Mouse (Mus musculus): Measurements from ENCODE around the gene Efcab5. TPM values are rescaled to one million over a fixed set of nuclear protein-coding genes. Genes with fewer than 3 reads are reported as not detected.
"Not testable (repeated sequence)": the region's sequence is repeated elsewhere in the genome, so short reads cannot be mapped to it uniquely, and the experiment has no call there.

Efcab5 gene
- polyA plus RNA-seq, 1 experiment from 2014 or later = 0.05 TPM

- Histone ChIP-seq H3K36me3 (ENCODE audit: control insufficient read depth, insufficient read depth, low read length) (no peaks in the 10 kb centered on the region), H3K27me3 (ENCODE audit: control insufficient read depth, insufficient read depth, low read length) (no peaks in the 10 kb centered on the region), H3K27ac (ENCODE audit: low read depth, low read length) (no peak overlapping the region), H3K4me2 (replicated peaks; ENCODE audit: low read depth, low read length) (no peak overlapping the region), H3K4me3 (ENCODE audit: low read depth, low read length) (no peak overlapping the region), H3K9ac (ENCODE audit: low read depth, low read length) (no peak overlapping the region), H3K9me3 (ENCODE audit: control insufficient read depth, low read length) (no peaks in the 10 kb centered on the region), H3K4me1 (replicated peaks; ENCODE audit: control insufficient read depth, insufficient read depth, low read length) (no peaks in the 10 kb centered on the region)
- DNase-seq (ENCODE audit: low spot score) (no peak), ATAC-seq (ENCODE audit: low FRiP score) (no peak)
- 94% methylated on average over 4 of the region's 4 CpGs for WGBS
Observed at GRCm38 (mm10) chr11:77133450-77133849, 55.3 kb downstream of the Efcab5 start.

- no peak for ATAC-seq (ENCODE audit: low FRiP score)
- H3K4me1 ChIP-seq (replicated peaks; ENCODE audit: control insufficient read depth, insufficient read depth, low read length) = no peaks in the 10 kb centered on the region
Observed at GRCm38 (mm10) chr11:77132580-77132979, 56.2 kb downstream of the Efcab5 start.

GRCm38 (mm10) chr11:77128562-77128961 is 60.2 kb downstream of the Efcab5 start:
- ATAC-seq (ENCODE audit: low FRiP score) (no peak), DNase-seq (ENCODE audit: low spot score) (no peak)
- WGBS = 94% methylated on average over 3 of the region's 3 CpGs
- H3K36me3 ChIP-seq (ENCODE audit: control insufficient read depth, insufficient read depth, low read length) = no peaks in the 10 kb centered on the region
- H3K4me1 ChIP-seq (replicated peaks; ENCODE audit: control insufficient read depth, insufficient read depth, low read length) = no peaks in the 10 kb centered on the region
- no peak overlapping the region for H3K4me3 ChIP-seq (ENCODE audit: low read depth, low read length)
- H3K27ac ChIP-seq (ENCODE audit: low read depth, low read length) = no peak overlapping the region
- no peaks in the 10 kb centered on the region for H3K27me3 ChIP-seq (ENCODE audit: control insufficient read depth, insufficient read depth, low read length)
- no peak overlapping the region for H3K4me2 ChIP-seq (replicated peaks; ENCODE audit: low read depth, low read length)
- H3K9me3 ChIP-seq (ENCODE audit: control insufficient read depth, low read length) = no peaks in the 10 kb centered on the region
- no peak overlapping the region for H3K9ac ChIP-seq (ENCODE audit: low read depth, low read length)

More at GRCm38 (mm10) chr11:77132580-77132979, 56.2 kb downstream of the Efcab5 start:
- no peak overlapping the region for H3K27ac ChIP-seq (ENCODE audit: low read depth, low read length)
- no peak overlapping the region for H3K9ac ChIP-seq (ENCODE audit: low read depth, low read length)
- H3K4me2 ChIP-seq (replicated peaks; ENCODE audit: low read depth, low read length) = no peak overlapping the region
- no peaks in the 10 kb centered on the region for H3K27me3 ChIP-seq (ENCODE audit: control insufficient read depth, insufficient read depth, low read length)
- no peaks in the 10 kb centered on the region for H3K9me3 ChIP-seq (ENCODE audit: control insufficient read depth, low read length)
- H3K36me3 ChIP-seq (ENCODE audit: control insufficient read depth, insufficient read depth, low read length) = no peaks in the 10 kb centered on the region
- 64% methylated on average over 3 of the region's 3 CpGs for WGBS
- H3K4me3 ChIP-seq (ENCODE audit: low read depth, low read length) = no peak overlapping the region
- peak; percentile 15 for DNase-seq (ENCODE audit: low spot score)

- H3K27me3 ChIP-seq (ENCODE audit: control insufficient read depth, insufficient read depth, low read length) = no peaks in the 10 kb centered on the region
- no peak for DNase-seq (ENCODE audit: low spot score)
- no peak overlapping the region for H3K4me2 ChIP-seq (replicated peaks; ENCODE audit: low read depth, low read length)
- ATAC-seq (ENCODE audit: low FRiP score) = no peak
- no peak overlapping the region for H3K4me3 ChIP-seq (ENCODE audit: low read depth, low read length)
- H3K9me3 ChIP-seq (ENCODE audit: control insufficient read depth, low read length) = no peaks in the 10 kb centered on the region
- WGBS = 91% methylated on average over 6 of the region's 6 CpGs
- H3K27ac ChIP-seq (ENCODE audit: low read depth, low read length) = no peak overlapping the region
- H3K4me1 ChIP-seq (replicated peaks; ENCODE audit: control insufficient read depth, insufficient read depth, low read length) = no peaks in the 10 kb centered on the region
- no peak overlapping the region for H3K9ac ChIP-seq (ENCODE audit: low read depth, low read length)
- H3K36me3 ChIP-seq (ENCODE audit: control insufficient read depth, insufficient read depth, low read length) = no peaks in the 10 kb centered on the region
Observed at GRCm38 (mm10) chr11:77111141-77111540, 77.6 kb downstream of the Efcab5 start.

GRCm38 (mm10) chr11:77108442-77108841 is 80.3 kb downstream of the Efcab5 start:
- H3K4me2 ChIP-seq (replicated peaks; ENCODE audit: low read depth, low read length) = no peak overlapping the region
- H3K27me3 ChIP-seq (ENCODE audit: control insufficient read depth, insufficient read depth, low read length) = no peaks in the 10 kb centered on the region
- H3K9me3 ChIP-seq (ENCODE audit: control insufficient read depth, low read length) = no peaks in the 10 kb centered on the region
- H3K27ac ChIP-seq (ENCODE audit: low read depth, low read length) = no peak overlapping the region
- H3K36me3 ChIP-seq (ENCODE audit: control insufficient read depth, insufficient read depth, low read length) = no peaks in the 10 kb centered on the region
- no peak overlapping the region for H3K4me3 ChIP-seq (ENCODE audit: low read depth, low read length)
- H3K9ac ChIP-seq (ENCODE audit: low read depth, low read length) = no peak overlapping the region
- H3K4me1 ChIP-seq (replicated peaks; ENCODE audit: control insufficient read depth, insufficient read depth, low read length) = no peaks in the 10 kb centered on the region
- ATAC-seq (ENCODE audit: low FRiP score) (no peak), DNase-seq (ENCODE audit: low spot score) (no peak)
- 93% methylated on average over 6 of the region's 6 CpGs for WGBS

- 74% methylated on average over 12 of the region's 12 CpGs for WGBS
- DNase-seq (ENCODE audit: low spot score) = not testable (repeated sequence)
Observed at GRCm38 (mm10) chr11:77107872-77108271, 80.9 kb downstream of the Efcab5 start.

GRCm38 (mm10) chr11:77106961-77107360 is 81.8 kb downstream of the Efcab5 start:
- H3K4me3 ChIP-seq (ENCODE audit: low read depth, low read length) = no peak overlapping the region
- H3K9ac ChIP-seq (ENCODE audit: low read depth, low read length) = no peak overlapping the region
- no peak overlapping the region for H3K27ac ChIP-seq (ENCODE audit: low read depth, low read length)
- WGBS = 94% methylated on average over 6 of the region's 6 CpGs
- no peaks in the 10 kb centered on the region for H3K9me3 ChIP-seq (ENCODE audit: control insufficient read depth, low read length)
- no peak overlapping the region for H3K4me2 ChIP-seq (replicated peaks; ENCODE audit: low read depth, low read length)
- no peaks in the 10 kb centered on the region for H3K27me3 ChIP-seq (ENCODE audit: control insufficient read depth, insufficient read depth, low read length)
- DNase-seq (ENCODE audit: low spot score) = no peak
- H3K36me3 ChIP-seq (ENCODE audit: control insufficient read depth, insufficient read depth, low read length) = no peaks in the 10 kb centered on the region
- H3K4me1 ChIP-seq (replicated peaks; ENCODE audit: control insufficient read depth, insufficient read depth, low read length) = no peaks in the 10 kb centered on the region
- ATAC-seq (ENCODE audit: low FRiP score) = no peak

More at GRCm38 (mm10) chr11:77107872-77108271, 80.9 kb downstream of the Efcab5 start:
- H3K4me3 ChIP-seq (ENCODE audit: low read depth, low read length); H3K9ac ChIP-seq (ENCODE audit: low read depth, low read length); H3K4me2 ChIP-seq (replicated peaks; ENCODE audit: low read depth, low read length); ATAC-seq (ENCODE audit: low FRiP score); H3K9me3 ChIP-seq (ENCODE audit: control insufficient read depth, low read length); H3K4me1 ChIP-seq (replicated peaks; ENCODE audit: control insufficient read depth, insufficient read depth, low read length); H3K27ac ChIP-seq (ENCODE audit: low read depth, low read length); H3K36me3 ChIP-seq (ENCODE audit: control insufficient read depth, insufficient read depth, low read length); H3K27me3 ChIP-seq (ENCODE audit: control insufficient read depth, insufficient read depth, low read length): not testable (repeated sequence)

GRCm38 (mm10) chr11:77100137-77100937 is 88.4 kb downstream of the Efcab5 start:
- Histone ChIP-seq H3K4me1 (replicated peaks; ENCODE audit: control insufficient read depth, insufficient read depth, low read length) (no peaks in the 10 kb centered on the region; the same call in 1 of the 2 replicates), H3K27ac (ENCODE audit: low read depth, low read length) (no peak overlapping the region), H3K36me3 (ENCODE audit: control insufficient read depth, insufficient read depth, low read length) (no peaks in the 10 kb centered on the region), H3K4me3 (ENCODE audit: low read depth, low read length) (no peak overlapping the region), H3K9me3 (ENCODE audit: control insufficient read depth, low read length) (no peaks in the 10 kb centered on the region), H3K27me3 (ENCODE audit: control insufficient read depth, insufficient read depth, low read length) (0 out of 2 replicates have a peak, but pooled peaks cover 2% of the 10 kb centered on the region), H3K9ac (ENCODE audit: low read depth, low read length) (no peak overlapping the region), H3K4me2 (replicated peaks; ENCODE audit: low read depth, low read length) (no peak overlapping the region)
- no peak for ATAC-seq (ENCODE audit: low FRiP score)
- peak; percentile 93 for DNase-seq (ENCODE audit: low spot score)
- 18% methylated on average over 10 of the region's 10 CpGs for WGBS

Measured in hindbrain, embryonic 11.5 days (tissue).